In the genomic region with DNA sequence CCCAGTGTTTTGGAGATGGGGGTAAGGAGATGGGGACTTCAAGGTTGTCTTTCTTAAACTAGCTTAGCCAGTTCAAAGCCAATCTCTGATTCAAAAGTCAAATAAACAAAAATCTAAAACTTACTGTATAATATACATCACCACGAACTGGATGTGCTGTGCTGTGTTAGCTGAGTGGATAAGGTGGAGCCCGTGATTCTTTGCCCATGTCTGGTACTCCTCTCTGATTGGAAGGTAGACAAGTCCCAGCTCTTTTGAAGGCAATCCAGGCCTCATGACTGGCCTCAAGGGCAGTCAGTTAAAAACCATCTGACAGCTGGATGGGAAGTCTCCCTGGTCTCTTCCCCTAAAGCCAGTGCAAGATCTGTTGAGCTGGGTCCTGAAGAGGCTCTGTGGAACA, we compare ENCODE assay signal across 13 mouse cellular contexts.
"Had no signal": no experiment of that assay in that cellular context is flagged by ENCODE, and none has a peak within 500 bp of the region (broad histone marks: within the 10 kb centered on the region; RNA-seq: fewer than 3 reads in every experiment).

No protein-coding gene starts in this region.

- DNase-seq: lung, adult 18-20 months; lung, embryonic 14.5 days; lung, postnatal 10 days; lung, postnatal 4 days; right cerebral cortex, postnatal 14 days; spleen, adult 18-20 months; thymus, adult 18-20 months; thymus, postnatal 14 days; thymus, postnatal 36 days had no signal

- H3K27ac ChIP-seq: midbrain, embryonic 13.5 days; midbrain, embryonic 15.5 days; neural tube, embryonic 12.5 days had no signal

- H3K36me3 ChIP-seq: midbrain, embryonic 13.5 days; midbrain, embryonic 15.5 days; neural tube, embryonic 12.5 days had no signal

- ATAC-seq: midbrain, embryonic 13.5 days; midbrain, embryonic 15.5 days had no signal

- H3K4me3 ChIP-seq: midbrain, embryonic 13.5 days; midbrain, embryonic 15.5 days; neural tube, embryonic 12.5 days had no signal

- H3K9ac ChIP-seq: lung, embryonic 14.5 days; midbrain, embryonic 13.5 days; midbrain, embryonic 15.5 days; neural tube, embryonic 12.5 days had no signal

- H3K9me3 ChIP-seq: midbrain, embryonic 15.5 days; neural tube, embryonic 12.5 days had no signal

- H3K4me2 ChIP-seq: lung, embryonic 14.5 days; midbrain, embryonic 11.5 days; midbrain, embryonic 13.5 days; midbrain, embryonic 15.5 days; neural tube, embryonic 12.5 days had no signal

- H3K27me3 ChIP-seq: midbrain, embryonic 15.5 days; neural tube, embryonic 12.5 days had no signal
